Mouse (Mus musculus): ENCODE measurements at regions not wholly inside any gene's neighbourhood (a gene's known extent, or its start where the extent isn't known, plus 50 kb on each side); places are given as distances from the start of the nearest gene placed in this dataset.

DNA sequence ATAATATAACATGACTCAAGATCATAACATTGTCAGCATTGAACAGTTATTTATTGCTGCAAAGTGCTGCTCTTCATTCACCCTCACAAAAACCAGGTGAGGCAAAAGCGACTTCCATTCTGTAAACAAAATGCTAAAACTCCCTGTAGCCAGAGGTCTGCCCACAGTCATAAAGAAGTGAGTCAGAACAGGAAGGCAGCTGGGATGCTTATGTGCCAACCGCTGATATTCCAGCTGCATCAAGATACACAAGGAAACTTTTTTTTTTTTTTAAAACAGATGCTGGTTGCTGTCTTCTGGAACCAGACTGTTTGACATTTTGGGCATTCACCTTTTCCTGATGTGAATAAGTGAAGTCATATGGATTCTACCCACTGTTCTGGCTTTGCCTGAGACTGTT, 260.7 kb downstream of the 1700064H15Rik start:
- no peak for DNase-seq

Measured in adrenal gland, postnatal 36 days (tissue).